Mouse (Mus musculus) right cerebral cortex, postnatal 25 days (tissue): ENCODE measurements around the gene Ahctf1.
"Not testable (repeated sequence)": the region's sequence is repeated elsewhere in the genome, so short reads cannot be mapped to it uniquely, and the experiment has no call there.

Experiments
- DNase-seq: peaks from one replicate; pipeline ENCODE4 v3.0.0; 2022

The Ahctf1 gene

GRCm38 (mm10) chr1:179803513-179804139, at the start of gene Ahctf1:
TSS of gene Ahctf1 (minus strand) at chr1:179803680.
- DNase-seq = peak; percentile 98

GRCm38 (mm10) chr1:179847759-179848389, 44.4 kb upstream of the Ahctf1 start:
- peak; percentile 76 for DNase-seq

DNA sequence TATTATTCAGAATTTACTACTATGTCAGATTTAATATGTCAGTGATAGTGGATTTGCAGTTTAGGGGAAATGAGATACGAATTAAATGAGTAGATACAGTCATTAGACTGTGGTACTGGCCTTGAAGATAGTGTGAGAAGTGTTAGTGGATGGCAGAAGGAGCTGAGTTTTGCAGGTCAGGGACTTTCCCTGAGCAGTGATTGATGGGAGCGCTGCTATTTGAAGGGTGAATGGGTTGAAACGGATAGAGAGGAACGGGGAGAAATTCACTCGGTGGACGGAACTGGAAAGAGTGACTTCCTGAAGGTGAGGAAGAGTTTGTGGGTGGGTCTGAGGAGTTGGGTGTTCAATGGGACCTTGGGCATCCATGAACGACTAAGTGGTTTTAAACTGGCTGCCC, 43.7 kb upstream of the Ahctf1 start:
- DNase-seq = no peak

GRCm38 (mm10) chr1:179845832-179846499, 42.5 kb upstream of the Ahctf1 start:
- DNase-seq = no peak

GRCm38 (mm10) chr1:179844894-179845293, 41.4 kb upstream of the Ahctf1 start:
- DNase-seq = peak; percentile 26

DNA sequence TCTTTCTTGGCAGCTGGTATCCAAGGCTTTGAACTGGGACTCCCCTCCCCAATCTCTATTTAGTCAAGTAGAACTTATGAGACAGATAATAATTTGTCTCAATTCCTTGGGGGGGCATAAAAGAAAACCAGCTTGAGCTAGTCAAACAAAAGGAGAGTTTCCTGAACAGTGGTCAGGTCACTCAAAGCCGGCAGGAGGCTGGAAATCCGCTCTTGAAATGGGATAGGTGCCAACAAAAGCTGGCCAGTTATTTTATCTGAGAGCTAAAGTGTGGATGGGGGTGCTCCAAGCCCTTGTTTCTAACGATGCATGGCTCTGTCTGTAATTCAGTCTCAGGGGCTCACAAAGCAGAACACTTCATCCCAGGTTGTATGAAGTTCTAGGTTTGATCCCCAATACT, 40.5 kb upstream of the Ahctf1 start:
- DNase-seq = no peak

DNA sequence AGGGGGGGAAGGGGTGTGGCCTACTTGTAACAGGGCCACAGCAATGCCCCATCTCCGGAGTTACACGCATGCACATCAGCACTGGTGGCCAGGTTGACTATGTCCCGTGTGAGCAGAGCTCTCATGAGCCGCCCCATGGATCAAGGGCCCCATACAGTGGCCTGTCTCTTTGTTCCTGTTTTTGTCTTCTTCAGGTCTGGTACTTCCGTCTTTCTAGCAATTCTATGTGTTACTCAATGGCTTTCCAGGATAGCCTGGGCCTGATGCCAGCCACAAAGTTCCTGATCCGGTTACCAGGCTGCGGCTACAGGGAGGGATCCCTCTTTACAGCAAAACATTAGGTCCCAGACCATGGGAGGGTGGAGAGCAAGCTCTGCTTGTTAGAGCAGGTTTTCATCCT, 39.1 kb upstream of the Ahctf1 start:
- DNase-seq = no peak

- DNase-seq = no peak
These were observed 33.2 kb upstream of the Ahctf1 start for GRCm38 (mm10) chr1:179836426-179837404.

GRCm38 (mm10) chr1:179835753-179836425, 32.4 kb upstream of the Ahctf1 start:
- no peak for DNase-seq

- no peak for DNase-seq
These were observed 30.1 kb upstream of the Ahctf1 start for GRCm38 (mm10) chr1:179833596-179833995.

- DNase-seq = no peak
These were observed 29.3 kb upstream of the Ahctf1 start for GRCm38 (mm10) chr1:179832710-179833240.

DNA sequence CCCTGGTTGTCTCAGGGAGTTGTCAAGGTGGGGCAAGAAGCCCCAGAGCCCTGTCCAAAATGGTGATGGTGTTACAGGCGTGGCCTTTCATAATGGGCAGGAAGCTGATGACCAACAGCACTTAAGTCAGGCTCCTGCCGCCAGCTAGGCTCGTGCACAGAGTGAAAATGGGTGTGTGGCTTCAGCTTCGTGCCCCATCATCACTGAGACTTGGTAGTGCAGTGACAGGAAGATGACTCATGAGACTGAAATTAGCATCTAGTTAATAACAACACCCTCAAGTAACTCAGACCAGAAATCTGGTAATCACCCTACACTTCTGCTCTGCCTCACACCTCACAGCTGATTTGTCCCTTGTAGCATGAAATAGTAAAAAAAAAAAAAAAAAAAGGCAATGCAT, 25.4 kb upstream of the Ahctf1 start:
- DNase-seq = no peak

DNA sequence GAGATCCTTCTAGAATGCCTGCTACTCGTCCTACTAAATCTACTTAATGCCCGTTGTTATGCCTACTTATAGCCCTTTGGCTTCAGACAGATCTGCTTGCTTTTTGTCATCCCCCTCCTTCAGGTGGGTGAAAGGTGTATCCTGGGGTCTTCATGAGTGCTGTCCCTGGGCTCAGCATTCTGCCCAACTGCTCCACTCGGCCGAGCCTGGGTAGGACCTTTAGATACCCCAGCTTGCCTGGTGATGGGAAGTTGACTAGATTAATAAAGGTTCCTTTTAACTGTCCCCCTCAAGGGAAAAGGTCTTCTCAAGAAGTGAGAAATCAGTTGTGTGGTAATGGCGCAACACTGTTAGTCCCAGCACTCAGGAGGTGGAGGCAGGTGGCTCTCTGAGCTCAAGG, 24.6 kb upstream of the Ahctf1 start:
- no peak for DNase-seq

- no peak for DNase-seq
These were observed 21.1 kb upstream of the Ahctf1 start for GRCm38 (mm10) chr1:179824549-179824948.

- not testable (repeated sequence) for DNase-seq
These were observed 15.2 kb upstream of the Ahctf1 start for GRCm38 (mm10) chr1:179818490-179819278.

GRCm38 (mm10) chr1:179814616-179815015, 11.1 kb upstream of the Ahctf1 start:
- peak; percentile 47 for DNase-seq

DNA sequence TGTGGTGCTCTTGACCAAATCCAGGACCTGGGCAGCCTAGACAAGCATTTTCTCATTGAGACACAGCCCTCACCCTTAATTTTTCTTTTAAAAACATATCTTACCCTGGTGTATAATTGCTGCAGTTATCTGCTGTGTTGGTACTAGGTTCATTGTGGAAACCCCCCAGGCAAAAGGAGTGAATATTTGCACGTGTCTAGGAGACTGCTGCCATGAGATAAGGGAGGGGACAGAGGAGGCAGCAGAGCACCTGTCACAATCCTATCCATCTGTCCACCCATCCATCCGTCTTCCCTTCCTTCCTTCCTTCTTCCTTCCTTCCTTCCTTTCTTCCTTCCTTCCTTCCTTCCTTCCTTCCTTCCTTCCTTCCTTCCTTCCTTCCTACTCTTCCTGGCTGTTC, 9.9 kb upstream of the Ahctf1 start:
- no peak for DNase-seq

DNA sequence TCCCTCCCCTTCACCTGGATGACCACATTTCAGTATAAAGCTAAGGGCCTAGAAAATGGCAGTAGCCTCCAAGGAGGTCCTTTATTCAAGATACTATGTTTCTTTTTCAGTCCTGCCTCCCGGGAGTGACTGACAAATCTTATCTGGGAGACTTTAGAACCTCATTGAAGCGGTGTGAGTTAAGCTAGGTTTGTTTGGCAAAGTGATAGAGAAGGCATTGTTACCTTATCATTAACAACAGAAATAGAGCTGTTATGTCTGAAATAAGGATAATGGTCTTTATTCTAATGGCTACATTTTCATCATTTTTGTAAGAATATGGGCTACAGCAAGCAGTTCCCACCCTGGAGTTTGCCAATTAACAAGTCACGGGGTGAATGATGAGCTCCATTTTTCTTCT, 4.8 kb upstream of the Ahctf1 start:
- no peak for DNase-seq

- DNase-seq = no peak
These were observed 4.0 kb upstream of the Ahctf1 start for GRCm38 (mm10) chr1:179807468-179807867.

GRCm38 (mm10) chr1:179805751-179806150, 2.3 kb upstream of the Ahctf1 start:
- DNase-seq = no peak

DNA sequence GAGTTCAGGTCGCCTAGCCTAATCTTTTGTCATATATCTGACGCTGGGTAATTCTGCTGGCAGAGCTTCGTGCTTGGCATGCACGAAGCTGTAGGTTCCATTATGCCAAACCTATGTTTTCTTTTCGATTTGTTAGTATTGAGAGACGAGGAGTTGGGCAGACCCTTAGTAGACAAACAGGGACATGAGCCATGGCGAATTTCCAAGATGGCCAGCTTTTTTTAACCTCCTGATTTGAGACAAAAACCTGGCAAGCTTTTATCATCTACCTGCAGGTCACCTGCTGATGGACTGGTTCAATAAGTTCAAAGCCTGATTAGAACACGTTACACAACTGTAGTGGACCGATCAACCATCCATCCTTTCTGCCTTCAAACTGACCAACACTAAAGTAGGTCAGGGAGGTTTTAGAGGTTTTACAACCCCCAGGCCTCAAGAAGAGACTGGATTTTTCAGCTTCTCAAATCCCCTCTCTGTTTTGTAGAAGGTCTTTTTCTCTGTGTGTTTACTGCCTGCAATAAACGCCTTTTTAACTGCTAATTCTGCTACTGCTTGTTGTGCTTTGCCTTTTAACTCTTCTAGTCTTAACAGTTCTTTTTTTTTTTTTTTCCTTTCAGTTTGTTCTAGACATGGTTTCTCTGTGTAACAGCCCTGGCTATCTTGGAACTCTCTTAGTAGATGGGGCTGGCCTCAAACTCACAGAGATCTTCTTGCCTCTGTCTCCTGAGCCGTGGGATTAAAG, 831 bp upstream of the Ahctf1 start:
- no peak for DNase-seq
